Mouse (Mus musculus) left cerebral cortex, postnatal 10 days (tissue): ENCODE measurements at regions not wholly inside any gene's neighbourhood (a gene's known extent, or its start where the extent isn't known, plus 50 kb on each side); places are given as distances from the start of the nearest gene placed in this dataset.

Experiments
- DNase-seq, 2 experiments: peaks; one replicate each; pipeline ENCODE4 v3.0.0; 2021 to 2022; ENCODE audit warnings: low spot score in 2 of 2, mixed read lengths in 1 of 2; ENCODE audit errors: extremely low spot score in 1 of 2
- intact Hi-C: fragments of 180-260 bp; cut with DNase I; formaldehyde crosslinking; loops from one replicate; pipeline ENCODE4 v1.15.1; 2025

GRCm38 (mm10) chr13:107639620-107640019, 404.6 kb upstream of the Smim15 start:
- DNase-seq, result no peak
- intact Hi-C loops, result loop anchor here (10.0 kb wide), 1 partner anchor 245 kb away; no protein-coding TSS in a partner anchor

GRCm38 (mm10) chr13:107637269-107637668, 407.0 kb upstream of the Smim15 start:
- no peak for DNase-seq
- intact Hi-C loops, result no loop called here

DNA sequence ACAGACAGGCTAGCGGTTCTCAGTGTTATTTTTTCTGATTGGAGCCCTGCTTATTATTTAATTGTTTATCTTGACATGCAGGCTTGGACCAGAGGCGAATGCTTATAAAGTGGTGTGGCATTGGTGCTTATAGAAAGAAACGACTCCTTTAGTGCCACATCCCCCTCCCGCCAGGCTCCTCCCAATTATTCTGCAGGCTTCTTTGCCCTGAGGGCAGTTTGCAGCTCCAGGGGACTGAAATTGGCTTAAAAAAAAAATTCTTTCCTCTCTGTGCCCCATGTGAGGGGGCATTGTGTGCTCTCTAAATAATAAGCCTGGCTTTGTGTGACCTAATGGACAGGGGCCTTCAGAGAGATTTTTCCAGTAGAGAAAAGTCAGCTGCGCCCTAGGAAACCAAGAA, 409.1 kb upstream of the Smim15 start:
- DNase-seq, result no peak
- intact Hi-C loops, result no loop called here

- intact Hi-C loops, result no loop called here
- DNase-seq, result no peak
Measured at GRCm38 (mm10) chr13:107627073-107627472, 417.2 kb upstream of the Smim15 start.

GRCm38 (mm10) chr13:107626670-107627069, 417.6 kb upstream of the Smim15 start:
- DNase-seq, result no peak
- intact Hi-C loops, result no loop called here

- intact Hi-C loops, result no loop called here
- DNase-seq, result no peak
Measured at GRCm38 (mm10) chr13:107621337-107621736, 422.9 kb upstream of the Smim15 start.

DNA sequence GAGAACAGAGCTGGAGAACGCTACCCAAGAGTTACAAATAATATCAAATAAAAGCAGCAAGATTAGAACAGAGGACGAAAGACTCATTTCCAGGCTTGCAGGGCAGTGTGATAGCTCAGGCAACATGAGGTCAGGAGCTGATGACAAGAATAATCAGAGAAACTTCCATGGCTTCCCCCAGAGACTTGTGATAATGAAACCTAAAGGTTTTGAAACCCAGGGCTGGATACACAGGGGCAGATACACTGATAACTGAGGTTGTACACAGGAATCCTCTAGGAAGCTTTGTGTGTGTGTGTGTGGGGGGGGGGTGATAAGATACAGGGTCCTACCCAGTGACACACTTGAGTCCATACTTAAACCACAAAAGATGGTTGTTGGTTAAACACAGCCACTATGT, 423.4 kb upstream of the Smim15 start:
- DNase-seq, result no peak
- intact Hi-C loops, result no loop called here

GRCm38 (mm10) chr13:107620210-107620609, 424.0 kb upstream of the Smim15 start:
- intact Hi-C loops, result no loop called here

DNA sequence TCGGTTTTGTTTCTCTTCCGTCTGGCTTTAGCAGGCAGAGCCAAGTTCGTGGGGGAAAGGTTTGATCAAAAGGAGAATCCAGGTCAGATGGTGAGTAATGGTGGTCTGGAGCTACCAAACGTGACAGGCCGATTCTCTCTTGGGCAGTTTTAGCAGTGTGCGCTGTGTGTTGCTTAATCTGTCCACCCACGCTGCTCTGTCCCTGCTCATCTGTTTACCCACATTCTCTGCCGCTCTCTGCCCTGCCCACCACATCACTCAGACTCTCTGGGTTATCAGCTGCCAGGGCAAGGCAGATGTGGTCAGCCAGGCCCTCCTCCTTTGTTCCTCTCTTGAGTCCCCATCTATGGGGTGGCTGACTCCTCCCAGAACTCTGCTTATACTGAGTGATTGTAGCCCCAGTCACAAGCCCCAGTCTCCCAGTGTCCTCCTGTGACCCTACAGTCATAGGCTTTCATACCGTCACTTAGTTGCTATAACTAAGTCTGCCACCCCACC, 424.8 kb upstream of the Smim15 start:
- DNase-seq, result no peak
- intact Hi-C loops, result no loop called here

More at GRCm38 (mm10) chr13:107620210-107620609, 424.0 kb upstream of the Smim15 start:
- no peak for DNase-seq

GRCm38 (mm10) chr13:107618796-107619429, 425.3 kb upstream of the Smim15 start:
- intact Hi-C loops, result no loop called here
- DNase-seq, result no peak

GRCm38 (mm10) chr13:107618369-107618771, 425.9 kb upstream of the Smim15 start:
- intact Hi-C loops, result no loop called here
- DNase-seq, result no peak

GRCm38 (mm10) chr13:107617582-107617981, 426.7 kb upstream of the Smim15 start:
- no peak for DNase-seq
- intact Hi-C loops, result no loop called here

GRCm38 (mm10) chr13:107616775-107617174, 427.5 kb upstream of the Smim15 start:
- intact Hi-C loops, result no loop called here
- peak in 1 of 2 experiments; percentile 27 for DNase-seq

- no peak for DNase-seq
- intact Hi-C loops, result no loop called here
Measured at GRCm38 (mm10) chr13:107608996-107609503, 435.2 kb upstream of the Smim15 start.

GRCm38 (mm10) chr13:107607294-107607693, 437.0 kb upstream of the Smim15 start:
- intact Hi-C loops, result no loop called here
- DNase-seq, result no peak

DNA sequence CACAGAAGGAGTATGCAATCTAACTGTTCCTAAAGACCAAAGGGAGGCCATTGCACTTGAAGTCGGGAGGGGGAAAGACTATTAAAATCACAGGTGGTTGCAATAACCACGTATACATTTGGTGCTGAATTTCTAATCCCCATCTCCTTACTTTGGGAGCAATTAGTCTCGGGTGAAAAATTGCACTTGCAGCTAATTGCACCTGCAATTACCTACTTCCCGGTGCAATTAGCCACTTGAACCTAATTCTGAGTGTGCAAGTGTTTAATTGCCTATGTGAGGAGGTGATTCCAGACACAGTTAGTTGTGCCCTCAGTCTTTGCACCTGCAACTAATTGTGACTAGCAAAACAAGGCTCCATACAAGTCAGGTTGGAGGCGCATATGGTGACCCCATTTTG, 442.1 kb upstream of the Smim15 start:
- intact Hi-C loops, result no loop called here
- no peak for DNase-seq

GRCm38 (mm10) chr13:107601132-107601439, 443.2 kb upstream of the Smim15 start:
- DNase-seq, result no peak
- intact Hi-C loops, result no loop called here

GRCm38 (mm10) chr13:107600331-107601131, 443.7 kb upstream of the Smim15 start:
- no peak for DNase-seq
- intact Hi-C loops, result no loop called here

- intact Hi-C loops, result no loop called here
- DNase-seq, result no peak
Measured at GRCm38 (mm10) chr13:107599094-107599644, 445.1 kb upstream of the Smim15 start.

GRCm38 (mm10) chr13:107598391-107598790, 445.9 kb upstream of the Smim15 start:
- intact Hi-C loops, result no loop called here
- DNase-seq, result no peak
